Mouse (Mus musculus): ENCODE measurements around the gene Calm4.

Calm4 gene

DNA sequence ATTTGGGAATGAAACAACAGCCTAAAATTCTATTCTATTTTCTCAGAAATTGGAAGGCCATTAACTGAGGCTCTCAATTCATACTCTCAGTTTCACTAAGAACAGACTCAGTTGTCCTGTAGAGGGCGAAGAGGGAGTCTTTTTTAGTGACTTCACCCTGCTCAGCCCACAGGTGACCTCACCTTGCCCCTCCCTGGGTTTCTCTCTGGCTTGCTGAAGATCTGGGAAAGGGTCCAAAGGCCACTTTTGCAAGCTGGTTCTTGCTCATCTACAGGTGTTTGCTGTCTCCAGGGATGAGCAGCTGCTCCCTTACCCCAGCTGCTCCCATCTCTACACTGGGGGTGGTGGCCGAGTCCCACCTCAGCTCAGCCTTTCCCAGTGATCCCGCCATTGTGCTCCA lies 24.8 kb downstream of the Calm4 start:
- DNase-seq = no peak

DNA sequence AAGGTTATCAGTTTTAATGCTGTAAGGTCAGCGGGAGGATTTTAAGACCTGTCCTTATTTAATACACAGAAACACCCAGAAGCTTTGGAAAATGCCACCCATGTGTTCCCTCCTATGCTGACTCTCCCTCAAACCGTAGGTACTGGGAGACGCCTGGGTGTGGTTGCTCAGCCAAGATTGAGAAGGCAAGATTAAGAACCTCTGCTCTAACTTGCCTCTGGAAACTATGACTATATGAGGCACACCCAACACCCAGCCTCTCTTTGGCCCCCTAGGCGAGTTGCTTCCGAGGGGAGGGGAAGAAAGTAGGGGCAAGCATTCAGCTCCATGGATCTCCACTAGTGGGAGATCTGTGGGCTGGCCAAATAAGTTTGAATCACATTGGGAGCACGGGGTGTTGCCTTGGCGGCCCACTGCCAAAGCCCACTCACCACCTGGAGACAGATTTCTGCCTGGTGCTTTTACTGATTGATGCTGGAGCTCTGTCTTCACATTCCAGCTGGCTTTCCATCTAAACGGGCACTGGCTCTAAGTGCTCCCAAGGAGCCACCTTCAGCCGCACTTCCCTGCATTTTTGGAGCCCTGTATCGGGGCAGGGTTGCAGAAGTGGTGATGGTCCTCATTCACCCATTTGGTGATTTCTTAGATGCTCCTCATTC lies 25.5 kb downstream of the Calm4 start:
- DNase-seq = no peak

DNA sequence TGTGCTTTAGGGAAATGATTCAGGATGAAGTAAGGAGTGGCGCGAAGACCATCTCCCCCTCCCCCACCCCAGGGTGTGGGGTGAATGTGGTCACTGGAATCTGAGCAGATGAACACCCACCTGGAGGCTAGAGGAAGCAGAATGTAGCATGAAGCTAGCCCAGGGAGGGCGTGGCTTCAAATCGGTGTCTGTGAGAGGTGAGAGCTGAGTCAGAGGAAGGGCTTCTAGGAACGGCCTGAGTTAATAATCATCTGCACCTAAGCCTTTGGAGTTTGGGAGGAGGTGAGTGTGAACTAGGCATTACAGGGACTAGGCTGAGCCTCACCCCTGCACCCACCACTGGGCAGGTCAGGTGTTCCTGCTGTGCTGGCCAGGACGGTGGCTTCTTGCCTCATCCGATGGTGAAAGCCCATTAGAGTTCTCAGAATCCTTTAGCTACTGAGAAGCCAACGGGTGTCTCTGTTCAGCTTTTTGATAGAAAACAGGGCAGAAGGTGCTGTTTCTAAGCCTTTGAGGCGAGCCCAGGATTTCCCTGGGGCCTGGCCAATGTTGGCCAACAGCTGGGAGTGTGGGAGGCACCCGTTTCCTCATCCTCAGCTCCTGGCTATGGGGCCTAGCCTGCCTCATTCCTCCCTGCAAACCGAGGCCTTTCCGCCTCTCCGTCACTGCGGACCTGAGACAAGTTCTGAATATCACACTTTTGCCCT lies 28.2 kb downstream of the Calm4 start:
- DNase-seq = no peak

DNA sequence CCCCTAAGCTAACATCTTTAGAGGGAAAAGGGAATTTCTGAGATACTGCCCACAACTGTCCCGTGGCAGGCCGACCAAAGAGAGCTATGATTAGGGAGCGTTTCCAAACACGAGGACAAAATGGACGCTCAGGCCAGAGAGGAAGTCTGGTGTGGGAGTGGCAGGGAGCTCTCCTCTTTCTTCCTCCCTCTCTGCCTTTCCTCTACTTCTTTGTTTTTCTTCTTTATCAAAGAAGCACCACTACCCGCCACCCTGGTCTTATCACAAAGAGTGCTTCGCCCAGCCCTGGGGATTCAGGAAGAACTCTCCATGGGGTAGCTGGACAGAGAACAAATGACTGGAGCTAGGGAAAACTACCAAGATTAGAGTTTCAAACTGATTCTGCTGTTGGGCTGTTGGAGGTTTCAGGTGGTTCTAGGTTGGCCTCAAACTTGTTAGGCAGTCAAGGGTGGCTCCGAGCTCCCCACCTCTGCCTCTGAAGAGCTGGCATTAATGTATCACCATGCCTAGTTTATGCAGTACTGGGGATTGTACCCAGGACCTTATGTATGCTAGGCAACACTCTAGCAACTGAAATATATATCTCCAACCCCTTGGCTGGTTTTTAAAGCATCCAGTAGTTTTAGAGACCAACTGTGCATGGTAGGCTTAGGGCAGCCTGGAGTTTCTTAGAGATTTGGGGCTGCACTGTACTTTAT lies 28.9 kb downstream of the Calm4 start:
- DNase-seq = no peak

DNA sequence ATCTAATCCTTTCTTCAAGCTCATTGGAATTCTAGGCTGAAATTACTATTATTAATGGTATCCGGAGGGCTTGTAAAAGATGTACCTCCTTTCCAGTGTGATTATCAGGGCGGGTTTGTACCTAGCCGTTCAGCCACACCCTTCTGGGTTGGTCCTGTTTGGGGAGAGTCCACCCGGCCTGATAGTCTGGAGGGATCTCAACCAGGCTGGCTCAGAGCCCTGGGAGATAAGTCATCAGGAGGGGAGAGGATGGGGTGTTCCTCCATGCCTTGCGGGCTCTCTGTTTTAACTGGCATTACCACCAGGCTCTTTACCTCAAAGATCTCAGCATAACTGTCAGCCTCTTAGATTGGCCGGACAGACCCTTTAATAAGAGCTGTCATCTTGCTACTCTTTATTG lies 29.6 kb downstream of the Calm4 start:
- no peak for DNase-seq

DNA sequence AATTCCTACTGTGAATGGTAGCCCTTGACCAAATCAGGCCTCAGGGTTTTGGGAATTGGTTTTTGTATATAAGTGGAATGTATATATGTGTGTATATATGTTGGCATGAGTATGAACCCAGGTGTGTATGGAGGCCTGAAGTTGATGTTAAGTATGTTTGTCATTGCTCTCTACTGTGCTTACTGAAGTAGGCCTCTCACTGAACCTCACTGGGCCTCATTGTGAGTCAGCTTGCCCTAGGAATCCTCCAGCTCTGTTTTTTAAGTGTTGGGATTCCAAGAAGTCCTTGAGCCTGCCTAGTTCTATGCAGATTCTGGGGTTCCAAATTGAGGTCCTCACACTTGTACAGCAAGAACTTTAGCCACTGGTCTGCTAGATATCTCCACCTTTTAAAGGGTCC lies 32.3 kb downstream of the Calm4 start:
- DNase-seq = no peak

DNA sequence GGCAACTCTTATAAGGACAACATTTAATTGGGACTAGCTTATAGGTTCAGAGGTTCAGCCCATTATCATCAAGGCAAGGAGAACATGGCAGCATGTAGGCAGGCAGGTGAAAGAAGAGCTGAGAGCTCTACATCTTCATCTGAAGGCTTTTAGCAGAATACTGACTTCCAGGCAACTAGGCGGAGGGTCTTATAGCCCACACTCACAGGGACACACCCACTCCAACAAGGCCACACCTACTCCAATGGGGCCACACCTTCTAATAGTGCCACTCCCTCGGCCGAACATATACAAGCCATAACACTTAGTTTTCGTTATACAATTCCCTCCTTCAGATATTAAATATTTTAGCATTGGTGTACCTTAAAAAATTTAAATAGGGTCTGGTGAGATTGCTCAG lies 35.3 kb downstream of the Calm4 start:
- no peak for DNase-seq

DNA sequence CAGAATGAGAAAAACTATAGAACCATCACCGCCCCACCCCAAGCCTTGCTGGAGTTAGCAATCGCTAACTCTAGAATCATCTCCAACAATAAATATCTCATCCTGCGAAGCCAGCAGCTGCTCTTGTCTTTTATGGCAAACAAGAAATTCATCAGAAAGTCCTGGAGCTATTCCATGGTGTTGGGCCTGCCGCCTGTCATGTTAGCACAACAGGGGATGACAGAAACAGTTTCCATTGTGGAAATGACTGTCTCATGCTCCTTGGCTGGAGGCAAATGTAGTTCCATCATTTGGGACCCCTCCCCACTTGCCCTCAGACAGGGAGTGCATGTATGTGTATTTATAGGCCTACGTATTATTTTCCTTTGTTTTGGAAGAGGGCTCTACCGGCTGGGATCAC lies 38.9 kb downstream of the Calm4 start:
- DNase-seq = no peak

DNA sequence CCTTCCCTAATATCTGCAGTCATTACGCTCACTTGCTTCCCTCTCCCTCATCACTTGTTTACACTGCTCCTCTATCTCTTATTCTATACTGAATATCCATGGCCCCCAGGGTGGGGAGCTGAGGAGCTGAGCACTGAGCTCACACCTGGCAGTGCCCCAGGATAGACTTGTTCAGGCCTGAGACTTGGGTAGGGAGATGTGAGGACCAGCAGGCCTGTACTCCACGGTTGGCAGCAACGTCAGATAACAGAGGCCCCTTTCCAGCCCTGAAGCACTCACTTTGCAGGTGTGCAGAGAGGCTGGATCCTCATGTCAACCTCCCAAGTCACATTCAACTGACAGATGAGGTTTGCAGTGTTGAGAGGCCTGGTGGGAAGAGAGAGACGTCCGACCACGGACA lies 39.6 kb downstream of the Calm4 start:
- no peak for DNase-seq

DNA sequence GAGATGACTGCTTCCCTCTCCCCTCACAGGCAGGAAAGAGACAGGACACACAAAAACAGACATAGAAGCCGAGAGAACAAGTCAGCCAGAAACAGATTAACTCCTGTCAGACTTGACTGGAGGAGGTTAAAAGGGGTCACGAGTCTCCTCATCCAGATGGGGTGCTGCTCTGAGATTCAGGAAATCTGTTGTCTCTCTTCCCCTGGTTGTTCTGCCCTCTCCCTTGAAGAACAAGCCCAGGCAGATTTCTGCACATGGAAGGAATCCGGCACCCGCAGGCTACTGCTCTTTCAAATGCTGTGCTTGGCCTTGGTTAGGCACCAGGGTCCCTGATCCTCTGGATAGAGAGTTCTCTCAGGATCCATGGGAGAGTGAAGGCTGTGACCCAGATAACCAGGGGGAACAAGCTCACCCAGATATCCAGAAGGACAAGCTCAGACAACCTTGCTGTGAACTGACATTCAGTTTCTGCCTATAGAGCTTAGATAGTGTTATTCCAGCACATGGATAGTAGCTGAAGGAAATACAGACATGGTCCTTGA lies 40.2 kb downstream of the Calm4 start:
- no peak for DNase-seq

DNA sequence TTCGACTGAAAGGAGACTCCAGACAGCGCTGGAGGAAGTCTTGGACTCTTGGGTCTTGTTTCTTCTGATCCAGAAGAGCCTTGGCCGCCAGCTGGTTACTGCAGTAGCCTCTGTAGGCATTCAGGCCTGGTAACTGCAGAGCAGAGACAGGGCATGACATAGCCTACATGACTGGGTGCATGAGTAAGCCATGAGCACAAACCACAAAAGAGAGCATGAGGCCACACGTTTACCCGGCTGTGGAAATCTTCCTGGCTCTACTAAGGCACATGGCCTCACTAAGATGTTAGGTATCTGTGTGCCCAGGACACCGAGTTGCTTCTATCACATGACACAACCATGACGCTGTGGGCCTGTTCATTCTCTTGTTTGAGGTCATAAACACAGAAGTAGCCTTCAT lies 49.1 kb downstream of the Calm4 start:
- no peak for DNase-seq
